Mouse (Mus musculus) E14TG2a.4 (cell line): ENCODE results near the gene Tstd2.

ENCODE experiments used
- H3K27me3 ChIP-seq: 2 replicates; pipeline ENCODE4 v1.6.1; 2014; ENCODE audit warnings: low read length, control low read depth; ENCODE audit not compliant: insufficient read depth
- H3K36me3 ChIP-seq: 2 replicates; pipeline ENCODE4 v1.6.1; 2014; ENCODE audit warnings: low read length, control low read depth; ENCODE audit not compliant: insufficient read depth
- H3K4me1 ChIP-seq: replicated peaks from 2 replicates; pipeline ENCODE4 v1.6.1; 2014; ENCODE audit warnings: low read depth, low read length, control low read depth
- H3K4me3 ChIP-seq: replicated peaks from 2 replicates; pipeline ENCODE4 v1.5.1; 2014; ENCODE audit warnings: mild to moderate bottlenecking, low read length
- H3K9me3 ChIP-seq: 2 replicates; pipeline ENCODE4 v1.6.1; 2014; ENCODE audit warnings: low read length, control low read depth
- CTCF ChIP-seq: conservative IDR thresholded peaks from 2 replicates; pipeline ENCODE4 v1.5.1; 2014; ENCODE audit warnings: low read length
- NANOG ChIP-seq: IDR thresholded peaks from 2 replicates; pipeline ENCODE4 v1.6.1; 2014; ENCODE audit warnings: borderline replicate concordance, low read length, mixed read lengths
- POU5F1 ChIP-seq: IDR thresholded peaks from 2 replicates; pipeline ENCODE4 v1.6.1; 2014; ENCODE audit warnings: low read length, borderline replicate concordance

Gene Tstd2

GRCm38 (mm10) chr4:46176313-46176712, 37.8 kb upstream of the Tstd2 start:
- Histone ChIP-seq H3K27me3 (no peaks in the 10 kb centered on the region), H3K4me1 (peaks cover 13% of the 10 kb centered on the region), H3K9me3 (no peaks in the 10 kb centered on the region), H3K36me3 (peaks cover 90% of the 10 kb centered on the region), H3K4me3 (no peak overlapping the region)
- no peak for TF ChIP-seq NANOG
- 0 out of 2 replicates have a peak, but pooled peaks have one; percentile 11 for TF ChIP-seq CTCF
- no peak for TF ChIP-seq POU5F1

GRCm38 (mm10) chr4:46171761-46172160, 33.3 kb upstream of the Tstd2 start:
- H3K4me3 ChIP-seq: no peak overlapping the region
- TF ChIP-seq POU5F1: no peak
- no peak for TF ChIP-seq CTCF
- no peak for TF ChIP-seq NANOG
- H3K27me3 ChIP-seq: no peaks in the 10 kb centered on the region
- H3K36me3 ChIP-seq: peaks cover 94% of the 10 kb centered on the region
- H3K9me3 ChIP-seq: no peaks in the 10 kb centered on the region
- H3K4me1 ChIP-seq: 0 out of 2 replicates have a peak, but pooled peaks cover 7% of the 10 kb centered on the region

GRCm38 (mm10) chr4:46165831-46166230, 27.3 kb upstream of the Tstd2 start:
- Histone ChIP-seq H3K36me3 (peaks cover 96% of the 10 kb centered on the region), H3K4me1 (no peaks in the 10 kb centered on the region), H3K27me3 (no peaks in the 10 kb centered on the region), H3K9me3 (no peaks in the 10 kb centered on the region), H3K4me3 (no peak overlapping the region)
- TF ChIP-seq NANOG (no peak), CTCF (no peak), POU5F1 (no peak)

- no peak for TF ChIP-seq POU5F1
- H3K4me3 ChIP-seq: no peak overlapping the region
- H3K27me3 ChIP-seq: no peaks in the 10 kb centered on the region
- H3K9me3 ChIP-seq: no peaks in the 10 kb centered on the region
- H3K36me3 ChIP-seq: peaks cover 97% of the 10 kb centered on the region
- H3K4me1 ChIP-seq: no peaks in the 10 kb centered on the region
Measured at GRCm38 (mm10) chr4:46164027-46164426, 25.5 kb upstream of the Tstd2 start.

- peaks cover 8% of the 10 kb centered on the region for H3K4me1 ChIP-seq
- H3K27me3 ChIP-seq: no peaks in the 10 kb centered on the region
- TF ChIP-seq CTCF (no peak), POU5F1 (no peak), NANOG (no peak)
- H3K4me3 ChIP-seq: no peak overlapping the region
- H3K9me3 ChIP-seq: no peaks in the 10 kb centered on the region
- peaks cover 96% of the 10 kb centered on the region for H3K36me3 ChIP-seq
Measured at GRCm38 (mm10) chr4:46151903-46152544, 13.5 kb upstream of the Tstd2 start.

- Histone ChIP-seq H3K9me3 (no peaks in the 10 kb centered on the region), H3K4me3 (no peak overlapping the region), H3K4me1 (peaks cover 8% of the 10 kb centered on the region; the same call in 1 of the 2 replicates), H3K36me3 (peaks cover 66% of the 10 kb centered on the region), H3K27me3 (no peaks in the 10 kb centered on the region)
- no peak for TF ChIP-seq POU5F1
- TF ChIP-seq CTCF: no peak
Measured at GRCm38 (mm10) chr4:46146881-46147280, 8.4 kb upstream of the Tstd2 start.

GRCm38 (mm10) chr4:46144323-46144722, 5.8 kb upstream of the Tstd2 start:
- Histone ChIP-seq H3K4me1 (peaks cover 26% of the 10 kb centered on the region), H3K27me3 (peaks cover 5% of the 10 kb centered on the region; the same call in 1 of the 2 replicates), H3K4me3 (no peak overlapping the region), H3K36me3 (peaks cover 42% of the 10 kb centered on the region), H3K9me3 (no peaks in the 10 kb centered on the region)
- TF ChIP-seq POU5F1 (no peak), NANOG (no peak), CTCF (peak; percentile 54)

GRCm38 (mm10) chr4:46137629-46138286, 736 bp downstream of the Tstd2 start:
- Histone ChIP-seq H3K9me3 (no peaks in the 10 kb centered on the region), H3K4me1 (peaks cover 38% of the 10 kb centered on the region), H3K4me3 (peak overlapping the region; percentile 91), H3K27me3 (peaks cover 5% of the 10 kb centered on the region; the same call in 1 of the 2 replicates), H3K36me3 (peaks cover 33% of the 10 kb centered on the region)
- no peak for TF ChIP-seq CTCF

- Histone ChIP-seq H3K9me3 (no peaks in the 10 kb centered on the region), H3K27me3 (no peaks in the 10 kb centered on the region), H3K4me3 (no peak overlapping the region), H3K36me3 (peaks cover 80% of the 10 kb centered on the region), H3K4me1 (peaks cover 11% of the 10 kb centered on the region)
- TF ChIP-seq NANOG (no peak), CTCF (no peak), POU5F1 (no peak)
Measured at GRCm38 (mm10) chr4:46131791-46132190, 6.7 kb downstream of the Tstd2 start.
